Mouse (Mus musculus): ENCODE measurements around the gene Mark3. TPM values are rescaled to one million over a fixed set of nuclear protein-coding genes. Genes with fewer than 3 reads are reported as not detected.

Mark3 gene
- total and polyA plus RNA-seq, 3 experiments = 43.9 to 71.6 TPM; not detected in 1

- Histone ChIP-seq H3K79me2 (ENCODE audit: control insufficient read depth, insufficient read depth, low read length, poor library complexity) (no peaks in the 10 kb centered on the region), H3K4me3 (ENCODE audit: control insufficient read depth in 1 of 2, insufficient read depth in 1 of 2, low read depth in 2 of 2, low read length in 2 of 2) (no peak overlapping the region), H3K27me3 (ENCODE audit: control insufficient read depth in 1 of 2, insufficient read depth in 2 of 2, low read length in 2 of 2) (no peaks in the 10 kb centered on the region), H3K9me3 (replicated peaks; ENCODE audit: insufficient read depth, low read length) (no peaks in the 10 kb centered on the region), H3K4me1 (ENCODE audit: control insufficient read depth in 1 of 2, insufficient read depth in 2 of 2, low read length in 2 of 2) (no peaks in the 10 kb centered on the region), H3K9ac (ENCODE audit: control insufficient read depth, low read depth, low read length, poor library complexity, severe bottlenecking) (no peak overlapping the region), H3K36me3 (ENCODE audit: control insufficient read depth in 1 of 2, insufficient read depth in 2 of 2, low read length in 2 of 2) (peaks cover 2 to 9% of the 10 kb centered on the region in 2 experiments), H3K27ac (ENCODE audit: control insufficient read depth, low read depth, low read length) (no peak overlapping the region)
- peak; percentile 56 for TF ChIP-seq SMC3 (IDR thresholded peaks at IDR 0.05; ENCODE audit: low read depth, low read length)
- TF ChIP-seq ELF1 (IDR thresholded peaks at IDR 0.05; ENCODE audit: low read depth, low read length) = no peak
- TF ChIP-seq ZC3H11A (IDR thresholded peaks at IDR 0.05; ENCODE audit: low read depth, low read length) = peak; percentile 31; the same call in 1 of the 2 replicates
- TF ChIP-seq MAX (IDR thresholded peaks at IDR 0.05; ENCODE audit: low read length) = no peak
- TF ChIP-seq RAD21 (IDR thresholded peaks at IDR 0.05; ENCODE audit: low read depth, low read length) = peak; percentile 43
- peak; percentile 64 to 71 (median 68) for TF ChIP-seq CTCF (IDR thresholded peaks at IDR 0.05 in 2 of 3, conservative IDR thresholded peaks at IDR 0.05 in 1 of 3; ENCODE audit: control insufficient read depth in 1 of 3, insufficient read depth in 1 of 3, low read depth in 2 of 3, low read length in 3 of 3, poor library complexity in 1 of 3, severe bottlenecking in 1 of 3)
- DNase-seq (ENCODE audit: low read depth, low spot score) = peak; percentile 71
Observed at GRCm38 (mm10) chr12:111648061-111648645, 73.8 kb downstream of the Mark3 start.

GRCm38 (mm10) chr12:111652953-111653352, 78.6 kb downstream of the Mark3 start:
- peaks cover 0 to 6% of the 10 kb centered on the region in 2 experiments; a peak in 2 of 4 replicates for H3K36me3 ChIP-seq (ENCODE audit: control insufficient read depth in 1 of 2, insufficient read depth in 2 of 2, low read length in 2 of 2)

GRCm38 (mm10) chr12:111653434-111653833, 79.1 kb downstream of the Mark3 start:
- peak; percentile 79 to 91 (median 86) for TF ChIP-seq CTCF (IDR thresholded peaks at IDR 0.05 in 2 of 3, conservative IDR thresholded peaks at IDR 0.05 in 1 of 3; ENCODE audit: control insufficient read depth in 1 of 3, insufficient read depth in 1 of 3, low read depth in 2 of 3, low read length in 3 of 3, poor library complexity in 1 of 3, severe bottlenecking in 1 of 3)
- TF ChIP-seq RAD21 (IDR thresholded peaks at IDR 0.05; ENCODE audit: low read depth, low read length) = peak; percentile 60
- TF ChIP-seq ZC3H11A (IDR thresholded peaks at IDR 0.05; ENCODE audit: low read depth, low read length) = no peak; the same call in 1 of the 2 replicates
- TF ChIP-seq SMC3 (IDR thresholded peaks at IDR 0.05; ENCODE audit: low read depth, low read length) = peak; percentile 62
- no peak for TF ChIP-seq SIN3A (IDR thresholded peaks at IDR 0.05; ENCODE audit: low read length)
- no peak for TF ChIP-seq MYB (IDR thresholded peaks at IDR 0.05; ENCODE audit: low read depth, low read length)
- no peak for TF ChIP-seq GABPA (IDR thresholded peaks at IDR 0.05; ENCODE audit: low read depth, low read length)
- TF ChIP-seq TAL1 (IDR thresholded peaks at IDR 0.05; ENCODE audit: low read length) = no peak
- no peaks in the 10 kb centered on the region for H3K79me2 ChIP-seq (ENCODE audit: control insufficient read depth, insufficient read depth, low read length, poor library complexity)
- no peaks in the 10 kb centered on the region for H3K4me1 ChIP-seq (ENCODE audit: control insufficient read depth in 1 of 2, insufficient read depth in 2 of 2, low read length in 2 of 2)
- H3K9me3 ChIP-seq (replicated peaks; ENCODE audit: insufficient read depth, low read length) = no peaks in the 10 kb centered on the region
- DNase-seq (ENCODE audit: low read depth, low spot score) = peak; percentile 76
- no peak overlapping the region for H3K4me3 ChIP-seq (ENCODE audit: control insufficient read depth in 1 of 2, insufficient read depth in 1 of 2, low read depth in 2 of 2, low read length in 2 of 2)
- no peak overlapping the region for H3K9ac ChIP-seq (ENCODE audit: control insufficient read depth, low read depth, low read length, poor library complexity, severe bottlenecking)
- H3K27ac ChIP-seq (ENCODE audit: control insufficient read depth, low read depth, low read length) = no peak overlapping the region
- H3K36me3 ChIP-seq (ENCODE audit: control insufficient read depth in 1 of 2, insufficient read depth in 2 of 2, low read length in 2 of 2) = peaks cover 0 to 5% of the 10 kb centered on the region in 2 experiments; a peak in 2 of 4 replicates
- no peaks in the 10 kb centered on the region for H3K27me3 ChIP-seq (ENCODE audit: control insufficient read depth in 1 of 2, insufficient read depth in 2 of 2, low read length in 2 of 2)

More at GRCm38 (mm10) chr12:111652953-111653352, 78.6 kb downstream of the Mark3 start:
- Histone ChIP-seq H3K27me3 (ENCODE audit: control insufficient read depth in 1 of 2, insufficient read depth in 2 of 2, low read length in 2 of 2) (no peaks in the 10 kb centered on the region), H3K27ac (ENCODE audit: control insufficient read depth, low read depth, low read length) (no peak overlapping the region), H3K9me3 (replicated peaks; ENCODE audit: insufficient read depth, low read length) (no peaks in the 10 kb centered on the region), H3K4me1 (ENCODE audit: control insufficient read depth in 1 of 2, insufficient read depth in 2 of 2, low read length in 2 of 2) (no peaks in the 10 kb centered on the region), H3K4me3 (ENCODE audit: control insufficient read depth in 1 of 2, insufficient read depth in 1 of 2, low read depth in 2 of 2, low read length in 2 of 2) (no peak overlapping the region), H3K79me2 (ENCODE audit: control insufficient read depth, insufficient read depth, low read length, poor library complexity) (no peaks in the 10 kb centered on the region), H3K9ac (ENCODE audit: control insufficient read depth, low read depth, low read length, poor library complexity, severe bottlenecking) (no peak overlapping the region)
- TF ChIP-seq POLR2AphosphoS2 (IDR thresholded peaks at IDR 0.05; ENCODE audit: low read length) = no peak
- TF ChIP-seq ZMIZ1 (IDR thresholded peaks at IDR 0.05; ENCODE audit: low read depth, low read length) = no peak
- TF ChIP-seq MYC (IDR thresholded peaks at IDR 0.05; ENCODE audit: low read depth, low read length) = no peak
- no peak for TF ChIP-seq HCFC1 (IDR thresholded peaks at IDR 0.05; ENCODE audit: low read depth, low read length)
- TF ChIP-seq MYB (IDR thresholded peaks at IDR 0.05; ENCODE audit: low read depth, low read length) = no peak
- no peak for TF ChIP-seq CHD2 (IDR thresholded peaks at IDR 0.05; ENCODE audit: low read length)
- TF ChIP-seq MEF2A (IDR thresholded peaks at IDR 0.05; ENCODE audit: extremely low read depth, insufficient replicate concordance, low read depth, low read length, poor library complexity, severe bottlenecking) = no peak
- no peak for TF ChIP-seq BHLHE40 (IDR thresholded peaks at IDR 0.05; ENCODE audit: borderline replicate concordance, low read depth, low read length)
- TF ChIP-seq MAFK (IDR thresholded peaks at IDR 0.05; ENCODE audit: borderline replicate concordance, low read depth, low read length) = no peak
- no peak for TF ChIP-seq ETS1 (IDR thresholded peaks at IDR 0.05; ENCODE audit: low read depth, low read length)
- TF ChIP-seq TAL1 (IDR thresholded peaks at IDR 0.05; ENCODE audit: low read length) = no peak
- no peak for TF ChIP-seq CHD1 (IDR thresholded peaks at IDR 0.05; ENCODE audit: low read depth, low read length)
- no peak for TF ChIP-seq EP300 (IDR thresholded peaks at IDR 0.05; ENCODE audit: low read depth in 1 of 2, low read length in 2 of 2)
- TF ChIP-seq USF1 (IDR thresholded peaks at IDR 0.05; ENCODE audit: low read depth, low read length) = no peak
- TF ChIP-seq ZNF384 (IDR thresholded peaks at IDR 0.05; ENCODE audit: low read depth, low read length) = no peak
- no peak for TF ChIP-seq NRF1 (IDR thresholded peaks at IDR 0.05; ENCODE audit: insufficient read depth, low read depth, low read length, poor library complexity, severe bottlenecking)
- TF ChIP-seq GATA1 (IDR thresholded peaks at IDR 0.05; ENCODE audit: low read depth, low read length) = no peak
- no peak for TF ChIP-seq ELF1 (IDR thresholded peaks at IDR 0.05; ENCODE audit: low read depth, low read length)
- no peak for TF ChIP-seq POLR2AphosphoS5 (IDR thresholded peaks at IDR 0.05; ENCODE audit: borderline replicate concordance, low read depth, low read length)
- no peak for DNase-seq (ENCODE audit: low read depth, low spot score)
